Mouse (Mus musculus) kidney, postnatal 25 days (tissue): ENCODE data around the gene Ifitm10.
A peak's percentile ranks its signal among the peaks of the same experiment; 100 is the strongest.

ENCODE experiments used
- DNase-seq, 2 experiments: peaks; one replicate each; pipeline ENCODE4 v3.0.0; 2021; ENCODE audit warnings: mixed read lengths in 2 of 2

The Ifitm10 gene

DNA sequence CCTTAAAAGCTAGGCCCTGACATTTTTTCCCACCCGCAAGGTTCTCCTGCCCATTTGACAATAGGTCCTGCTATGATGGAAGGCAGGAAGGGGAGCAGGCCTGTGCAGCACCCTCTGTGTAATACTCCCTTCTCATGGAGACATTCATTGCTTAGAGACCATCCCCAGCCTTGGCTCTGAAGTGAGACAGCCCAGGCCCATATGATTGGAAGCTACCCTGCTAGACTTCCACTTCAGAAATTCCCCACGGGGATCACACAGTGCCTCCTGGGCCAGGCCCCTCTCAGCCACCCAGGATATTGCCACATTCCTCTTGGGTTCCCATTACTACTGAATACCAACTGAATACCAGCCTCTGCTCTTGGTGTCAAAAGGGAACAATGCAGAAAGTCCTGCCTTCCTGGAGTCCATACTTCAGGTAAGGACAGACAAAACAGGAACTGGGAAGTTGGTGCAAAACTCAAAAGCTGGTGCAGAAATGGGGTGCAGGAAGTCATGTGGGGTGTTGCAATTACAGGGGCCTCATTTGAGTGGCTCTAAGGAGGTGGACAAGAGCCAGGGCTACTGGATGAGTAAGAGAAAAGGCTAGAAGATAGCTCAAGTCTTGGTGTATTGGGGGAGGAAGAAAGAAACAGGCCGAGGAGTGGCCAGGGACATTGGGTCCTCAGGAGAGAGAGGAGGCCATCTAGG, 16.6 kb upstream of the Ifitm10 start:
- no peak for DNase-seq

DNA sequence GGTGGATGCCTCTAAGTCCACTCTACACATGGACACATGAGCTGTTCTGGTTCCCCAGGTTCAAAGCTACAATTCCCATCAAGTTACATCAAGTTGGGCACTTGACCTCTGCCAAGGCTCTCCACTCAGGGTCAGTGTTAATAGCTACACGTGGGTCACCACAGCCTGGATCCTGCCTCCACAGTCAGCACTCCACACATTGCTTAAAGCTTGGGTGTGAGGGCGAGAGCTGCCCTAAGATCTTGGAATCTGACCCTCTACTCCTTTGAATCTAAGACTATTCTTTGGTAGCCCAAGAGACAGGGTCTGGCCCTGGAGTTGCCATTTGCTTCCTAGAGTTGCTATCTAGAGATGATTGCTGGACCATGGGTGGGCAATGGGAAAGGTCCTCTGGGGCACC, 15.2 kb upstream of the Ifitm10 start:
- DNase-seq: peak in 1 of 2 experiments; percentile 22

- DNase-seq: no peak
Measured at GRCm38 (mm10) chr7:142388198-142388597, 14.6 kb upstream of the Ifitm10 start.

GRCm38 (mm10) chr7:142387419-142388148, 14.0 kb upstream of the Ifitm10 start, which contains the start of gene Ctsd:
Gene Ctsd, minus strand, starts transcription at chr7:142388038.
- DNase-seq: peak; percentile 99

DNA sequence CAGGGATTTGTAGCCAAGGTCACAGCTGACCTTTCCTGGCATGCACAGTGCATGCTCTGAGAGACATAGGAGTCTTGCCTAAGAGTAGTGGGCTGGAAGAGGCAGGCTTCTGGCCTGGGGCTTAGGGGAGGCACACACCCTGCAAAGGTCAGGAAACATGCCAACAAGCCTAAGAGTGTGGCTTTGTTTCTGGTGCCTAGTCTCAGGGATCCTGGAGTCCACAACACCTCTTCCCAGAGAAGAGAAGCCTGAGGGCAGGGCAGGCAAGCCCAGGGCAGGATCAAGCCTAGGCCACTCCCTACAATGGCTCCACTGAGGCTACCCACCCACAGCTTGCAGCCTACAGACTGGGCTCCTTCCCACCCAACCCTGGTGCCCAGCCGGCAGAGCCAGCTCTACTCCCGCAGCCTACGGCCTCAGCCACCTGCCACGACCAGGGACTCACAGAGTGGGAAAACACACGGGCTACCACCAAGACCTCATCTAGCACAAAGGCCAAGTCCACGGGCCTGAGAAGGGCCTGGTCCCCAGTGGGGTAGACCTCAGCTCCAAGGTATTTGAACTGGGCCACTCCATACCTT, 13.2 kb upstream of the Ifitm10 start:
- DNase-seq: peak in 1 of 2 experiments; percentile 63

- peak in 1 of 2 experiments; percentile 25 for DNase-seq
Measured at GRCm38 (mm10) chr7:142385742-142386403, 12.3 kb upstream of the Ifitm10 start.

GRCm38 (mm10) chr7:142384306-142384705, 10.8 kb upstream of the Ifitm10 start:
- DNase-seq: peak in 1 of 2 experiments; percentile 23

GRCm38 (mm10) chr7:142382567-142382966, 9.0 kb upstream of the Ifitm10 start, which contains the start of gene Gm49369:
Gene Gm49369, minus strand, starts transcription at chr7:142382667.
- peak in 1 of 2 experiments; percentile 24 for DNase-seq

GRCm38 (mm10) chr7:142381175-142381574, 7.6 kb upstream of the Ifitm10 start:
- DNase-seq: no peak

GRCm38 (mm10) chr7:142379186-142379585, 5.6 kb upstream of the Ifitm10 start:
- DNase-seq: peak in 1 of 2 experiments; percentile 35

DNA sequence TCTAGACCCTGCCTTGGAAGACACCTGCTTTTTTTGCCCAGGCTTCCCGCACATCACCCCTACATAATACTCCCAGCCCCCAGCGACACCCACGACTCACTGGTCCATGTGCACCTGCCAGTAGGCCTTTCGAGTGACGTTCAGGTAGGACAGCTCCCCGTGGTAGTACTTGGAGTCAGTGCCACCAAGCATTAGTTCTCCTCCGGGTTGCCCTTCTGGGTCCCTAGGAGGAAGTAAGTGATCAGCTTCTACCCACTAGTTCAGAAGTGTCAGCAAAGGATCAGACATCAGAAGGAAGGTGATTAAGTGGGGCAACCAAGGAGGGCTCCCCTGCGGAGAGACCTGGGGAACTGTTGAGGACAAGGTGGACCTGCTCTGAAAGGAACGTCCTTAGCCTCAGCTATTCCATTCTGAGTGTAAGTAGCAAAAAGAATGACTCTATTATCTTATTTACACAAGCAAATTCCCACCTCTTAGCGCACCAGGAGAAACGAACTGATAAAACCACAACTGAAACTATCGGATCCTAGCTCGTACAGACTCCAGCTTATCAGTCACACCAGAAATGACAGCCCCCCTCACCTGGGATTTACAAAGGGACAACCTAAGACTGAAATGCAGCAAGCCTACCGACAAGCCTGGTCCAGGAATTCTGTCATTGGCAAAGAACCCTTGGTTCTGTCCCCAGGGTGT, 3.8 kb upstream of the Ifitm10 start:
- no peak for DNase-seq

DNA sequence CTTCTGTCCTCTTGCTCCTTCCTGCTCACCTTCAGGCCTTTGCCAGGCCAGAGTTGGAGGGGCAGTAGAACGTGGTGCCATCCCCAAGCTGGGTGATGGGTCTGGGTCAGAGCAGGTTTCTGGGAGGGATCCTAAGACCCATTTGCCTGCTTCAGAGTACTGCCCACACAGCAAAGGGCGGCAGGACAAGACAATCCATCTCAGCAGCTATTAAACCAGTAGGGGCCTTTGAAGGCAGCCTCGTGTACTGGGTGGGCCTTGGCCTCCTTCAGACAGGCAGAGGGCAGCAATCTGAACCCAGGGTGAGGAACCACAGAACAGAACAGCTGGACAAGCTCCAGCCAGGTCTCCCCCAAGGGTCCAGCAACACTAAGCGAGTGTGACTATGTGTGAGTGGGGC, 2.5 kb upstream of the Ifitm10 start:
- no peak for DNase-seq

GRCm38 (mm10) chr7:142375261-142375724, 1.7 kb upstream of the Ifitm10 start:
- peak; percentile 66 to 77 for DNase-seq

- no peak for DNase-seq
Measured at GRCm38 (mm10) chr7:142374413-142375015, 961 bp upstream of the Ifitm10 start.

- no peak for DNase-seq
Measured at GRCm38 (mm10) chr7:142373039-142373438, 514 bp downstream of the Ifitm10 start.

DNA sequence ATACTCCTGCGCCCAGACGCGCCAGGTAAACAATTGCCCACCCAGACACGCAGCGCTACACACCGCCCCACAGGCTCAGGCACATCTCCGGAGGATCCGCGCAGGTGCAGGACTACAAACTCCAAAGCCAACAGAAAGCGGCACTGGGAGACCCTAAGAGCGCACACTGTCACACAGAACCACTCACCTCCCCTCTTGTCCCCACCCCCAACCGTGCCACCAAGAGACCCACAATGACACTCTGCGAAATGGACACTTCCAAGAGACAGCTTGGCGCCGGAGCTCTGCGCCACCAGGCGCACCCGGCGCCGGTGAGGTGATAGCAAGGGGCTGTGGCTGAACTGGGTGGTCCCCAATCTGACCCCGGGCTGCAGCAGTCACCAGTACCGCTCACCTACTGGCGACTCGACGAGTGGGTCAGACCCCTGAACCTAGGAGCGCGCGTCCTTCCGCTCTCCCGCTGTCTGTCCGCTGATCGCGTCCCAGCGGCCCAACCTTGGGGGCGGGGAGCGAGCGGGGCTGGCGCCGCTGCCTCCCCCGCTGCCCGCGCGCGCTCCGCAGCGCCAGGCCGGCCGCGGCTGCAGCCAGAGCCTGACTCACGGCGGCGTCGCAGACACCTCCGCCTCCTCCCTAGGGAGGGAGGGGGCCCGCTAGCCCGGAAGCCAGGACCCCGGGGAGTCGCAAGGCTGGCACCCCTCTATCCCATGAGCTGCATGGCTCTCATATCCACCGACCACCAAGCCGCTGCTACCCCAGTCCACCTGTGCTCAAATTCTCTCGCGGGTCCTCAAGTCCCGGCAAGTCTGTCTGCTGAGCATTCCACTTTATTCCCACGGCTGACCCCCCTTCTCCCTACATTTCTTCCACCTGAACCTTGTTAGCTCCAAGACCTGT, 1.5 kb downstream of the Ifitm10 start:
- DNase-seq: no peak

DNA sequence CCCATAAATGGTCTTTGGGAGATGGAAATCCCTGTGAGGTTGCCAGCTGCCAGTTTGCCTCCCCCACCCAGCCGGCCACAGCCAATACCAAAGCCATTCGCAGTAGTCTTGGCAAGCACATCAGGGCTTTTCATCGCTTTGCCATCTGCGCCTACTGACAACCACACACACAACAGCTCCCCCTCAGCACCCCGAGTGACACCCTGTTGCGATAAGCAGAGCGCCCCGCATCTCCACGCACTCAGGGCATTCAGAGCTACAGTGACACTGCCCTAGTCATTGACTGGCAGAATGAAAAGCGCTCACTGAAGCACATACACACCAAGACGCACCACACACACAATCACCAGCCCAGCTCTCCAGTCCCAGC, 2.2 kb downstream of the Ifitm10 start:
- DNase-seq: no peak

DNA sequence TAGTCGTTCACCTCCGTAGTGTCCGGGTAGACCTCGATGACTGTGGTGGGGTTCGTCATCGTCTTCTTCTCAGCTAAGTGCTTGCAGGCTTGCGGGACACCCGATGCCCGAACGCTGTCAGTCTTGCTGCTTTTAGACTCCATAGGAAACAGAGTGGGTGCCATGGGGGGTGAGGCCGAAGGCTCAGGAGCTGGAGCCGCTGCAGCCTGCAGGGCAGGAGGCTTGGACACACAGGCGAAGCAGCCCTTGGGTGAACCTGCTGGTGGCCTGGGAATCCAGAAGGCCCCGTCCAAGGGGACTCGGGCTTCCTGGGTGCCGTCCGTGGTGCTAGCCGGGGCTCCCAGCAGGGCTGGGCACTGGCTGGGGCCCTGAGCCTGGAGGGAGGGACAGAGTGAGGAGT, 2.6 kb downstream of the Ifitm10 start:
- no peak for DNase-seq

- DNase-seq: peak in 1 of 2 experiments; percentile 20
Measured at GRCm38 (mm10) chr7:142369820-142370219, 3.7 kb downstream of the Ifitm10 start.

GRCm38 (mm10) chr7:142368856-142369255, 4.7 kb downstream of the Ifitm10 start:
- DNase-seq: no peak

DNA sequence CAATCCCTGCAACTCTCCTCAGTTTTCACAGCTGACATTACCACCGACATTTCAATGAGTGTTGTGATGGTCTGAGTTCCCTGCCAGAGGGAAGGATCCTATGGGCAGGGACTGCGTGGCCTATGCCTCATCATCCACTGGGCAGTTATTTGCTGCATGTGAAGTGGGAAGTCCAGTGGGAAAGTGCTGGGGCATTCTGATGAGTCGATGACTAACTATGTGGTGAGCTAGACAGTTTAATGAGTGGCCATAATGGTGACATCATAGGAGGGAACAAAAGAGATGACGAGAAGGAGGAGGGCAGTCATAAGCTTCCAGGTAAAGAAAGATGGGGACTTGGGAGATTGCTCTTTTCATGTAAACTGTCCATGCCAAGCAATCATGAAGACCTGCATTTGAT, 10.4 kb downstream of the Ifitm10 start:
- DNase-seq: no peak
